Mouse (Mus musculus) forelimb bud, embryonic 11.5 days (tissue): ENCODE data around the gene Pomgnt1.

Experiments
- DNase-seq: peaks from one replicate; pipeline ENCODE4 v3.0.0-alpha.2; 2012; ENCODE audit warnings: low read depth, low spot score

Pomgnt1 gene

GRCm38 (mm10) chr4:116173072-116173471, 49.4 kb downstream of the Pomgnt1 start, which contains the start of the genes 1700042G07Rik and Gm49337:
Gene 1700042G07Rik, plus strand, starts transcription at chr4:116173372.
Gene Gm49337, plus strand, starts transcription at chr4:116173384.
- DNase-seq = no peak

GRCm38 (mm10) chr4:116173752-116174151, 50.1 kb downstream of the Pomgnt1 start:
- DNase-seq = no peak

GRCm38 (mm10) chr4:116174466-116175116, 51.0 kb downstream of the Pomgnt1 start:
- DNase-seq = no peak

GRCm38 (mm10) chr4:116175136-116175535, 51.5 kb downstream of the Pomgnt1 start:
- DNase-seq = no peak

- no peak for DNase-seq
Observed at GRCm38 (mm10) chr4:116175711-116176542, 52.3 kb downstream of the Pomgnt1 start.

- peak; percentile 59 for DNase-seq
Observed at GRCm38 (mm10) chr4:116176543-116176988, 52.9 kb downstream of the Pomgnt1 start.

- no peak for DNase-seq
Observed at GRCm38 (mm10) chr4:116177140-116177539, 53.5 kb downstream of the Pomgnt1 start.

- DNase-seq = no peak
Observed at GRCm38 (mm10) chr4:116182079-116182478, 58.4 kb downstream of the Pomgnt1 start.

GRCm38 (mm10) chr4:116182745-116183144, 59.1 kb downstream of the Pomgnt1 start:
- no peak for DNase-seq

GRCm38 (mm10) chr4:116185083-116185482, 61.4 kb downstream of the Pomgnt1 start:
- no peak for DNase-seq

- DNase-seq = no peak
Observed at GRCm38 (mm10) chr4:116192286-116192835, 68.7 kb downstream of the Pomgnt1 start.

GRCm38 (mm10) chr4:116193583-116194383, 70.1 kb downstream of the Pomgnt1 start:
- DNase-seq = no peak

GRCm38 (mm10) chr4:116198422-116198821, 74.8 kb downstream of the Pomgnt1 start:
- DNase-seq = no peak

GRCm38 (mm10) chr4:116204422-116204821, 80.8 kb downstream of the Pomgnt1 start:
- no peak for DNase-seq

GRCm38 (mm10) chr4:116206531-116206930, 82.9 kb downstream of the Pomgnt1 start:
- no peak for DNase-seq

- DNase-seq = no peak
Observed at GRCm38 (mm10) chr4:116208891-116209290, 85.3 kb downstream of the Pomgnt1 start.
